Mouse (Mus musculus): ENCODE measurements around the gene Ccdc177.

- no peak for TF ChIP-seq CTCF (IDR thresholded peaks at IDR 0.05; ENCODE audit: control insufficient read depth, insufficient read depth, low read length)
- no peak for TF ChIP-seq POLR2A (IDR thresholded peaks at IDR 0.05; ENCODE audit: borderline replicate concordance, control insufficient read depth, low read depth, low read length)
Measured at GRCm38 (mm10) chr12:80737283-80737600, 23.2 kb downstream of the Ccdc177 start.
